ENCODE assay signal across 18 mouse cellular contexts in the genomic region with DNA sequence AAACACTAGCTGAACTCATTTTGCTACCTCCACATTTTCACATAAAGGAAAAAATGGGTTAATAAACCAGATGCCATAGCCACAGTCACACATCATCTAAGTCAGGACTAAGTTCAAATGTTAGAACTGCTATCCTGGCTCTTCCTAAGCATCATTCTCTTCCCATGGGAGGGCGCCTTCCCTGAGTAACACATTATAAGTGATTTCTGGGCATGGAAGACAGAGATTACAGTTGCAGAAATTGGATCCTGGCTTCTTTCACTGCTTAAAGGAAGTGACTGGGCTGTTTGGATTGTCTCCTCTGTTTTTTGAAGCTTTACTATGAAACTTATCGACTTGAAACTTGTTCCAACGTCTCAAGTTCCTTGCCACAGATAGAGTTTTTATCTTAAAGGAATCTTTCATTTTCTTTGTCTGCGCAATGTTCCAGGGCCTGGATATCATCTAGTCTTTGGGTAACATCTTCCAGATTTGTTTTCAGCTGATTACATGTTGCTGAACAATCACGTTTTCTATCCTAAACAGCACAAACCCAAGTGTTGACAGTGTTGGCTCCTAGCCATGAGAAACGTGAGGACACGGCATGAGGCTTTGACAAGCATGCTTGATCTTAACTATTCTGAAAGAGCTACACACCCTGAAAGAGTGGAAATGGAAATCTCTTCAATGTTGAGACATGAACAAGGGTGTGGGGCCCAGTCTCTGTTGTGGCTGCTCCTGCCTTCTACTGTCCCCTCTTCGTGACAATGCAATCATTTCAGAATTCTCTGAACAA.
DNase-seq lines count a peak whose midpoint lies in the region; ATAC-seq and TF ChIP-seq lines count a peak whose summit lies in the region.
"Had no signal": no experiment of that assay in that cellular context is flagged by ENCODE, and none has a peak within 500 bp of the region (broad histone marks: within the 10 kb centered on the region; RNA-seq: fewer than 3 reads in every experiment).

No protein-coding gene starts in this region.

- TF ChIP-seq CTCF in forebrain, postnatal 0 days (IDR thresholded peaks at IDR 0.05; ENCODE audit: low read depth): no peak
- TF ChIP-seq CTCF in layer of hippocampus, adult 2 months (conservative IDR thresholded peaks at IDR 0.05): no peak

- no peaks in the 10 kb centered on the region for H3K4me1 ChIP-seq in forebrain, postnatal 0 days (ENCODE audit: insufficient read depth)
- no peaks in the 10 kb centered on the region for H3K4me1 ChIP-seq in forebrain, embryonic 15.5 days
- H3K4me1 ChIP-seq in intestine, embryonic 14.5 days (replicated peaks; ENCODE audit: control insufficient read depth, insufficient read depth, low read length): no peaks in the 10 kb centered on the region
- H3K4me1 ChIP-seq in intestine, embryonic 15.5 days (replicated peaks): no peaks in the 10 kb centered on the region
- H3K4me1 ChIP-seq in heart, embryonic 16.5 days (ENCODE audit: control insufficient read depth, insufficient read depth, low read length): no peaks in the 10 kb centered on the region
- H3K4me1 ChIP-seq: liver, embryonic 13.5 days; midbrain, embryonic 15.5 days had no signal

- no peak overlapping the region for H3K9ac ChIP-seq in forebrain, postnatal 0 days
- H3K9ac ChIP-seq in forebrain, embryonic 15.5 days (replicated peaks): no peak overlapping the region
- H3K9ac ChIP-seq in intestine, embryonic 14.5 days (ENCODE audit: low read length): no peak overlapping the region
- H3K9ac ChIP-seq in intestine, embryonic 15.5 days: no peak overlapping the region
- H3K9ac ChIP-seq in heart, embryonic 16.5 days (ENCODE audit: low read length): no peak overlapping the region
- H3K9ac ChIP-seq: hindbrain, embryonic 14.5 days; liver, embryonic 13.5 days; midbrain, embryonic 15.5 days had no signal

- H3K27ac ChIP-seq in forebrain, postnatal 0 days (ENCODE audit: low read depth, low read length): no peak overlapping the region
- no peak overlapping the region for H3K27ac ChIP-seq in forebrain, embryonic 15.5 days (replicated peaks)
- no peak overlapping the region for H3K27ac ChIP-seq in intestine, embryonic 14.5 days (ENCODE audit: low read depth)
- H3K27ac ChIP-seq in intestine, embryonic 15.5 days: no peak overlapping the region
- no peak overlapping the region for H3K27ac ChIP-seq in heart, embryonic 16.5 days (ENCODE audit: low read length)
- H3K27ac ChIP-seq in layer of hippocampus, adult 2 months: no peak overlapping the region
- H3K27ac ChIP-seq: heart, adult 2 months; hindbrain, embryonic 14.5 days; liver, embryonic 13.5 days; midbrain, embryonic 15.5 days had no signal

- H3K4me2 ChIP-seq in forebrain, postnatal 0 days (ENCODE audit: low read depth): no peak overlapping the region
- H3K4me2 ChIP-seq in forebrain, embryonic 15.5 days (replicated peaks): no peak overlapping the region
- no peak overlapping the region for H3K4me2 ChIP-seq in intestine, embryonic 14.5 days (ENCODE audit: low read length)
- H3K4me2 ChIP-seq in intestine, embryonic 15.5 days (replicated peaks): no peak overlapping the region
- no peak overlapping the region for H3K4me2 ChIP-seq in heart, embryonic 16.5 days (ENCODE audit: low read depth, low read length)
- H3K4me2 ChIP-seq: hindbrain, embryonic 14.5 days; liver, embryonic 13.5 days; midbrain, embryonic 15.5 days had no signal

- no peaks in the 10 kb centered on the region for H3K36me3 ChIP-seq in forebrain, postnatal 0 days (ENCODE audit: insufficient read depth)
- H3K36me3 ChIP-seq in forebrain, embryonic 15.5 days: no peaks in the 10 kb centered on the region
- no peaks in the 10 kb centered on the region for H3K36me3 ChIP-seq in intestine, embryonic 14.5 days (ENCODE audit: control insufficient read depth, insufficient read depth, low read length)
- no peaks in the 10 kb centered on the region for H3K36me3 ChIP-seq in intestine, embryonic 15.5 days
- H3K36me3 ChIP-seq in heart, embryonic 16.5 days (ENCODE audit: control insufficient read depth, insufficient read depth): no peaks in the 10 kb centered on the region
- H3K36me3 ChIP-seq: liver, embryonic 13.5 days; midbrain, embryonic 15.5 days had no signal

- H3K9me3 ChIP-seq in forebrain, postnatal 0 days (ENCODE audit: low read length): no peaks in the 10 kb centered on the region
- no peaks in the 10 kb centered on the region for H3K9me3 ChIP-seq in forebrain, embryonic 15.5 days
- H3K9me3 ChIP-seq in intestine, embryonic 14.5 days (ENCODE audit: control insufficient read depth, low read length): no peaks in the 10 kb centered on the region
- H3K9me3 ChIP-seq in intestine, embryonic 15.5 days: no peaks in the 10 kb centered on the region
- H3K9me3 ChIP-seq in heart, embryonic 16.5 days (replicated peaks; ENCODE audit: control insufficient read depth, low read length): no peaks in the 10 kb centered on the region
- H3K9me3 ChIP-seq: liver, embryonic 13.5 days; midbrain, embryonic 15.5 days had no signal

- WGBS in forebrain, postnatal 0 days: 63% methylated on average over 8 of the region's 8 CpGs
- WGBS in forebrain, embryonic 15.5 days: 77% methylated on average over 8 of the region's 8 CpGs
- 57% methylated on average over 8 of the region's 8 CpGs for WGBS in intestine, embryonic 14.5 days
- WGBS in intestine, embryonic 15.5 days: 65% methylated on average over 8 of the region's 8 CpGs
- WGBS in heart, embryonic 16.5 days: 34% methylated on average over 8 of the region's 8 CpGs

- no peaks in the 10 kb centered on the region for H3K27me3 ChIP-seq in forebrain, postnatal 0 days (ENCODE audit: insufficient read depth, low read length)
- no peaks in the 10 kb centered on the region for H3K27me3 ChIP-seq in forebrain, embryonic 15.5 days
- H3K27me3 ChIP-seq in intestine, embryonic 14.5 days (replicated peaks; ENCODE audit: control insufficient read depth, insufficient read depth, low read length): no peaks in the 10 kb centered on the region
- no peaks in the 10 kb centered on the region for H3K27me3 ChIP-seq in intestine, embryonic 15.5 days (replicated peaks)
- no peaks in the 10 kb centered on the region for H3K27me3 ChIP-seq in heart, embryonic 16.5 days (ENCODE audit: control insufficient read depth, insufficient read depth, low read length)
- H3K27me3 ChIP-seq: liver, embryonic 13.5 days; midbrain, embryonic 15.5 days had no signal

- peak; percentile 20 for DNase-seq in forebrain, postnatal 0 days
- DNase-seq in intestine, embryonic 14.5 days (ENCODE audit: low spot score): peak; percentile 52
- peak; percentile 87 for DNase-seq in MN1 (ENCODE audit: low spot score)
- DNase-seq in layer of hippocampus, adult 2 months (ENCODE audit: low spot score in 2 of 2): no peak
- DNase-seq: adrenal gland, adult 2 months; cerebellum, adult 9-10 months; embryo, embryonic 11 days; kidney, adult 11 months; kidney, postnatal 36 days; liver, embryonic 13.5 days; thymus, postnatal 36 days had no signal

- H3K4me3 ChIP-seq in forebrain, postnatal 0 days (ENCODE audit: low read depth, low read length): no peak overlapping the region
- no peak overlapping the region for H3K4me3 ChIP-seq in forebrain, embryonic 15.5 days
- H3K4me3 ChIP-seq in intestine, embryonic 14.5 days (ENCODE audit: low read depth, low read length): no peak overlapping the region
- H3K4me3 ChIP-seq in intestine, embryonic 15.5 days (replicated peaks): no peak overlapping the region
- no peak overlapping the region for H3K4me3 ChIP-seq in heart, embryonic 16.5 days (ENCODE audit: low read length)
- H3K4me3 ChIP-seq in layer of hippocampus, adult 2 months: no peak overlapping the region
- H3K4me3 ChIP-seq: erythroblast, embryonic 14.5 days; heart, adult 2 months; liver, embryonic 13.5 days; midbrain, embryonic 15.5 days had no signal

- no peak for ATAC-seq in forebrain, postnatal 0 days
- no peak for ATAC-seq in forebrain, embryonic 15.5 days (replicated peaks)
- no peak for ATAC-seq in intestine, embryonic 14.5 days (replicated peaks; ENCODE audit: low FRiP score, low TSS enrichment, low read depth)
- no peak; the same call in 1 of the 2 replicates for ATAC-seq in intestine, embryonic 15.5 days
- ATAC-seq in heart, embryonic 16.5 days (replicated peaks; ENCODE audit: extremely low read depth, insufficient read depth, low FRiP score): peak; percentile 37; the same call in 1 of the 2 replicates
- ATAC-seq: midbrain, embryonic 15.5 days had no signal

Comparison
In these comparisons a context has a peak if more than half of its experiments do, and no peak if none do; other contexts are left out.
1. DNase-seq: peak in forebrain, postnatal 0 days (single experiment), intestine, embryonic 14.5 days (single experiment) and MN1 (single experiment); none in layer of hippocampus, adult 2 months (0 of 2).